Mouse (Mus musculus) right cerebral cortex, postnatal 25 days (tissue): ENCODE data around the gene Cdc45.

Experiments used
- DNase-seq: peaks from one replicate; pipeline ENCODE4 v3.0.0; 2022

Gene Cdc45

GRCm38 (mm10) chr16:18788627-18789406, 23.0 kb downstream of the Cdc45 start:
- DNase-seq, result no peak

DNA sequence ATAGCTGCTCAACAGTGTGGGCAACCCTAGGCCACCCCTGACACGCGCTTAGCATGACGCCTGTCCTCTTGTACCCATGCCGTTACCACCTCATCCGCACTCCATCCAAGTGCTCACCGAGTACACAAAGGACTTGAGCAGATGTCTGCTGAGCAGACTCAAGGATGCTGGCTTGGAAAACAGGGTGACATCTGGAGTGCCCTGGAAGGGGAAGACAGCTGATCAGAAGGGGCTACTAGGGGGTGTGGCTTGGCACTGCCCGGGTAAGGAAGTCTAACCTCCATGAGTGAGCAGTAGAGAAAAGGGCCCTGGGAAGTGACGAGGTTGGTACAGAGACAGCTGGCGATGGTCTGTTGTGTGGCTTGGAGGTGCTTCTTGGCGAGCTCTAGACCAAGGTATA, 25.1 kb downstream of the Cdc45 start:
- DNase-seq, result no peak

DNA sequence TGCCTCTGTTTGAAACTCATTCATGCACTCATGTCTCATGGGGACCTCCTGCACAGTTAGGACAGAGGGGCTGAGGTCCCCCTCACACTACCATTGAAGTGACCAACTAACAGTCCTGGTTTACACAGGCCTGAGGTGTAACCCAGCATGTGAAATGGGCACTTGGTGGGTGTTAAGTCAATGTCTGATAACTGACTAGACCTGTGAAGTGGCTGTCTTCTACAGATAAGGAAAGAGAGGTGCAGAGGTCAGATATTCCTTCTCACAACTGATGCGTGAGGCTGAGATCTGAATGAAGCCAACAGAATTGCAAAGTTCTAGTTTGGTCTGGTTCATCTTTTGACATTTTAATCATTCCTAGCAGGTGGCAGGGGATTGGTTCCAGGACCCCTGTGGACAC, 26.3 kb downstream of the Cdc45 start:
- no peak for DNase-seq

DNA sequence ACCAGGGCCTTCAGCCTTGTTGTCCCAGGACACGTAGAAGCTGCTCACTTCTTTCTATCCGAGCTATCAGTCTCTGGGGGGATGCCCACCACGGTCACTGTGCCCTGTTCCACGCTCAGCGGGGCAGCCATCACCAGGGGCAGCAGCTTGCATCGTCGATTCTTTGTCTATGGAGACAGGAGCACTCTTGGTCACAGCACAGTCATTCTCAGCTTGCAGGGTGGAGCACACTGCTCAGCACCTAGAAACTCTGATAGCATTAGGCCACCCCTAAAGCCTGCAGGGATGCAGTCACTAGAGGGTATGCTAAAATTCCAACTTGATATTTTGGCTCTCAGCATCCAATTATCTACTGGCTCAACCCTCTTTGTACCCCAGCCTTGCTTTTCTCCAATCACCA, 26.8 kb downstream of the Cdc45 start:
- DNase-seq, result no peak

GRCm38 (mm10) chr16:18781810-18782209, 30.0 kb downstream of the Cdc45 start:
- no peak for DNase-seq

GRCm38 (mm10) chr16:18778461-18778860, 33.3 kb downstream of the Cdc45 start:
- DNase-seq, result no peak

GRCm38 (mm10) chr16:18777101-18778080, 34.4 kb downstream of the Cdc45 start:
- no peak for DNase-seq

DNA sequence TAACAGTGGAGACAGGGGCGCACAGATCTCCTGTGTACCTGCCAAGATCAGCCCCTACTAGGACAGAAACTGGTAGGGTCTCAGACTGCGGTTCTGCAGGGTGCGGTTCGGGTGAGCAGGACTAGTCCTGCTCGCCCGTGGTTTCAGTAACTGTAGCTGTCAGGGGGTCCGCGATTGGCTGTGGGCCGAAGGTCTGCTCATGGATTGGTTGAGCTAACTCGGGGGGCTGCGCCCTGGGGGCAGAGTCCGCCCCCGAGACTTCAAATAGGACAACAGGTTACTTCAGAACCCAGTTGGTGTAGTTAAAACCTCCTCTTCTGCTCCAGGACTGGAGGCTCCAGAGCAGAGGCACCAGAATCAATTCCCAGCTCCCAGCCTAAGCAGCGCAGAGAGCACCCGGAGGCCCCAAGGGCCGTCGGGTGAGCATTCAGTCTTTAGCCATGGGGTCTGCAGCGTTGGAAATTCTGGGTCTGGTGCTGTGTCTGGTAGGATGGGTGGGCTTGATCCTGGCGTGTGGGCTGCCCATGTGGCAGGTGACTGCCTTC, 35.2 kb downstream of the Cdc45 start, which contains the start of gene Cldn5:
Cldn5 (plus strand) TSS at position 292 of the 545 bp plus-strand sequence.
- no peak for DNase-seq

GRCm38 (mm10) chr16:18775621-18776555, 35.9 kb downstream of the Cdc45 start:
- no peak for DNase-seq

- no peak for DNase-seq
Observed at GRCm38 (mm10) chr16:18773936-18774335, 37.9 kb downstream of the Cdc45 start.

GRCm38 (mm10) chr16:18769501-18769900, 42.3 kb downstream of the Cdc45 start:
- DNase-seq, result no peak

DNA sequence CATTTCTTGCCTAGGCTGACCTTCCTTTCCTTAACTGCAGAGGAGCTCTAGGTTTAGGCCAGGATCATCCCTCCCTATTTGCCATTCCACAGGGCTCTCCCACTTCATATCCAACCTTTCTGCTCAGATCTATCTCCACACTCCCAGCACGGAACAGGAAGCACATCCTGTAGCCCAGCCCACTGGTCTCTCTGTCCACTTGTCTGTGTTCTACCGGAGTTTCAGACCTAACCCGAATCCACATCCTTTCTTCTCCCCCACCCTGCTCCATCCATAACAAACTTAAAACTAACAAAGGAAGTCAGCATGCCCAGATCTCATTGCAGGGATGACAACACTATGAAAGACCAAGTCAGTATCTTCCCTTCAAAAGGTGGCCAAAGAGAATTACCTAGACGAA, 45.4 kb downstream of the Cdc45 start:
- no peak for DNase-seq

- no peak for DNase-seq
Observed at GRCm38 (mm10) chr16:18762960-18763359, 48.8 kb downstream of the Cdc45 start.

DNA sequence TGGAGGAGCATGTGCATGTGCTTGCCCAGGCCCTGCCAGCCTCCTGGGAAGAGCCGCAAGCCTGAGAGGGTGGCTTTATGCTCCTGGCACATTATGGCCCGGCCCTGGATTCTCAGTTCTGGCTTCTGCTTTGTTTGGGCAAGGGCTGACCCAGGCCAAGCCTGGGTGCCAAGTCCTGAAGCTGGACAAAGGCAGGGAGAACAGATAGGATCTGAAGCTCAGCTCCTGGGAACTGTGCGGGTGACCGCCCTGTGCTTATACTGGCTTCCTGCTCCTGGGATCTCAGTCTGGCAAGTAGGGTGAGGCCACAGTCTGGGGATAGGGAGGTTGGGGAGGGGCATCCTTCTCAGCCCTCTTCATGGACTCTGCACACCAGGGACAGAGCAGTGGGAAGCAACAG, 50.1 kb downstream of the Cdc45 start:
- DNase-seq, result no peak

DNA sequence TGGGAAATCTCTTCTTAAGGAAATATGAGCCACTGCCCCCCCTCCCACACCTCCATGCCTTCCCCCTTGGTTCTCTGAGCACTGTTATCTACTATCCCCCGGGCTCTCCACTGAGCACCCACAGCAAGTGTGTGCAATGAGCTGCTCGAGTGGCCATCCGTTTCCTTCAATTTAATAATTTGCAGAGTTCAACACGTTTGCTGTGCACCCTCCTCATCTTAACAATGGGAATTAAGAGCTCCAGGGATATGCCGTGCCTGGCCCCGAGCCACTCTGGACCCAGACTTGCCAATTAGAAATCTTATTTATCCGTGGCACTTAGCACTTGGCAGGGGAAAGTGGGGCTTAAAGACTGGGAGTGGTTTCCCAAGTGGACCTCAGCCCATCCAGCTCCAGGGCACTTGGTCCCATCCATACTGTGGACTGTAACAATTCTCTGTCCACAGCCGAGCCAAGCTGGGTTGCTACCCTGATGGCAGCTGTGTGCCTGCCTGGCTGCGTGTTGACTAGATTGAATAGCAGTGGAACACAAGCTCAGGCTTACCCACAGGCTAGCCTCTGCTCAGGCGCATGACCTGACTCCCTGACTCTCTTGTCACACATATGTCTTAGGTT, 59.8 kb downstream of the Cdc45 start:
- DNase-seq, result no peak

GRCm38 (mm10) chr16:18751101-18751500, 60.7 kb downstream of the Cdc45 start:
- DNase-seq, result no peak

DNA sequence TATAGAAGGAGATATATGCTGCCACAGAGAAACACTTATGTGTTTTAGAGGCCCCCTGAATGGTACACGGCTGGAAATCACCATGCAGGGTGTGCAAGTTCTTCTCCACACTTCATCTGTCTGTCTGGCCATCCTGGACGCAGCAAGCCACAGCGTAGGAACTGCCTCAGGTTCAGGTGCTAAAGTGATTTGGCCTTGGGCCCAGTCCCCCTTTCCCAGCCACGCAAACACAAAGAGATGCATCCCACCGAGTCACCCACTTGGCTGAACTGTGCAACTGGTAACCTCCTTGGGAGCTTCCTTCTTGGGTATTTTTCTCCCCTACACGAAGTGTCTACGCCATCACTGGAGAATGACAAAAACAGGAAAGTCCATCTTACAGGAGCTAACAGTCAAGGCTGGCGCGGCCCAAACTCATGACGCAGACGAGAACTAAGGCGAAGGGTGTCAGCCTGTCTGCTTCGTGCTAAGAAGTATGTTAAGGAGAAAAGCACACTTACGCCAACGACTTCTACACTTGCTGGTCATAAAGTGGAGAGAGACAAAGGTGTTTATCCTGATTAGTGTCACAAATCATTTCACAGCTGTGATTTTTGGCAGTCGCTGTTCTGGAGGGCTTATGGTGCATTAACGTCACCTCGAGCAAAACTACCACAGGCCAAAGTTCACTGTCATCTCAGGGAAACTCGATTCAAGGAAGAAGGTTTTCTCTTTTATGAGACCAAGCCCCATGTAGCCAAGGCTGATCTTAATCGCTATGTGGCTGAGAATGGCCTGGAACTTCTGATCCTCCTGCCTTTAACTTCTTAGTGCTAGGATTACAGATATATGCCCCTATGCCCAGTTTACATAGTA, 65.3 kb downstream of the Cdc45 start:
- DNase-seq, result no peak

DNA sequence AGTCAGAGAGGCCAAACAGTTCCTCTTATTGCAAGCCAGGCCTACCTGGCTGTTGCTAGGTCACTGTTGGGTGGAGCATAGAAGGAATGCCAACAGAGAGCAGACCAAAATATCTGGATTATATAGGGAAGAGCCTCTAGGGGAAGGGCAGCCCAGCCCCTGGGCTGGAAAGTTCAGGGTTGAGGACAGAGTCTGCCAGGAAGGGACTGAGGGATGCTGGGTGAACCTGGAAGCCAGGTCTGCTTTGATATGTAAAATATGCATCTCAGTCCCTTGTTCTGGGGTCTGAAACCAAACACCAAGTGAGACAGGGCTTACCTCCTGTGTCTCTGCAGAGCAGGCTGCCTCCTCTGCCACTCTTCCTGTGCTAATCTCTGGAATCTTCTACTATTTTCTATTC, 73.5 kb downstream of the Cdc45 start:
- no peak for DNase-seq

GRCm38 (mm10) chr16:18733100-18733956, 78.5 kb downstream of the Cdc45 start:
- DNase-seq, result no peak

DNA sequence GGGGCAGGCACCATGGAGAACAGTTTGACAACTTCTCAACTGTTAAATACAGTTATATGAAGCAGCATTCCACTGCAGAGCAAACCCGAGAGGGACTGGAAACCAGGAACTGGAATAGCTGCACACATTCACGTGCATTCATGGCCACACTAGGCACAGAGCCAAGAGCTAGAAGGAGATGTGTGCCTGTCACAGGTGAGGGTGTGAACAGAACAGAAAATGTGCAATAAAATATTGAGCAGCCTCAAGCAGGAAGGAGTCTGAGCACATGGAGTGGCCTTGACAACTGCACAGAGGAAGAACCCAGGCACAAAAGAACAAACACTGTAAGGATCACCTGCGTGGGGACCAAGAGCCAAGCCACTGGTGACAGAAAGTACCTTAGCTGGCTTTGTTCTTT, 81.1 kb downstream of the Cdc45 start:
- no peak for DNase-seq
